Mouse (Mus musculus) limb, embryonic 15.5 days (tissue): ENCODE measurements around the gene Xlr3a. TPM values are rescaled to one million over a fixed set of nuclear protein-coding genes. Genes with fewer than 3 reads are reported as not detected.
A peak's percentile ranks its signal among the peaks of the same experiment; 100 is the strongest.
"Not testable (repeated sequence)": the region's sequence is repeated elsewhere in the genome, so short reads cannot be mapped to it uniquely, and the experiment has no call there.

Experiments
- ATAC-seq: fragments of 200-750 bp; cut with Nextera tagmentation; 2 replicates; pipeline ENCODE4 v1.8.0; 2017; ENCODE audit warnings: low read depth, moderate TSS enrichment; ENCODE audit not compliant: insufficient number of reproducible peaks, low FRiP score, low TSS enrichment
- H3K27ac ChIP-seq: fragments of 300-500 bp; sonication (generic); 2 replicates; pipeline ENCODE4 v1.5.1; 2015; ENCODE audit warnings: moderate library complexity, mild to moderate bottlenecking, inconsistent platforms
- H3K27me3 ChIP-seq: fragments of 300-500 bp; sonication (generic); 2 replicates; pipeline ENCODE4 v1.6.1; 2015; ENCODE audit warnings: inconsistent platforms
- H3K36me3 ChIP-seq: fragments of 300-500 bp; sonication (generic); 2 replicates; pipeline ENCODE4 v1.6.1; 2015; ENCODE audit warnings: inconsistent platforms
- H3K4me1 ChIP-seq: fragments of 300-500 bp; sonication (generic); 2 replicates; pipeline ENCODE4 v1.6.1; 2015; ENCODE audit warnings: inconsistent platforms
- H3K4me2 ChIP-seq: fragments of 300-500 bp; sonication (generic); 2 replicates; pipeline ENCODE4 v1.6.1; 2015; ENCODE audit warnings: mild to moderate bottlenecking, inconsistent platforms
- H3K4me3 ChIP-seq: fragments of 300-500 bp; sonication (generic); 2 replicates; pipeline ENCODE4 v1.5.1; 2015; ENCODE audit warnings: mild to moderate bottlenecking, inconsistent platforms
- H3K9ac ChIP-seq: fragments of 300-500 bp; sonication (generic); 2 replicates; pipeline ENCODE4 v1.6.1; 2015; ENCODE audit warnings: inconsistent platforms
- H3K9me3 ChIP-seq: fragments of 300-500 bp; sonication (generic); 2 replicates; pipeline ENCODE4 v1.6.1; 2016; ENCODE audit warnings: inconsistent platforms
- WGBS: fragments of 180-500 bp; shearing (Covaris S2); methylation state at CpG from one replicate; pipeline ENCODE4 v1.1.7; 2015; 5-methylcytosine and 5-hydroxymethylcytosine counted together
- polyA plus RNA-seq: library from polyadenylated mRNA; unstranded; fragments of >200 nt; fragmentation: Nextera tagmentation; extraction: Ambion mirVana; gene quantifications from 2 replicates; pipeline ENCODE4 v1.2.1, GENCODE M21; 2015

Gene Xlr3a
- polyA plus RNA-seq, result 2.1 and 2.5 TPM in 2 replicates

DNA sequence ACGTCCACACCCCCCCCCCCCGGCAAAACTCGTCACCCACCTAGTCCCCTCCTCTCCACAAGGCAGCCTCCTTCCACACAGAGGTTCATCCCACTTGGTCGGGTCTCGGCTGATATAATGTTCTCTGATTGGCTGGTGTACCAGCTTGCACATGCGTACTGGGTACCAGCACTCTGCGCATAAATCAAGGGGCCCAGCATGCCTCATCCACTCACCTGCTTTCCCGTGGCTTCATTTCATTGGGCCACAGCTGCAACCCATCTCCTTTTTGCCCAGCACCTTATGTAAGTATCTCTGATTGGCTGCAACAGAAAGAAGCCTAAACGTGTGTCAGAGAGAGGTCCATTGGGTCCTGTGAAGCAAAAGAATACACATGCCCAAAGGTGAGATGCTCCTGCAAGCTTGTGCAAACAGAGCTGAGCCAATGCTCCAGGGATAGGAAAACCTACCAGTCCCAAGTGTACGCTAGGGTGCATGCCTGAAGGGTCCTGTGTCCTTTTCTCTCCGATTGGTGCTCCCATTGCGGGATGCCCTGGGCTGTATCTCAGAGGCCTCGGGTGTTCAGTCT is at the start of gene Xlr3a:
Gene Xlr3a (minus strand): TSS at position 155 of the 568 bp plus-strand sequence.
- WGBS, result 62% methylated on average over 13 of the region's 13 CpGs
- H3K4me1 ChIP-seq, H3K36me3 ChIP-seq, H3K9ac ChIP-seq, H3K27me3 ChIP-seq, H3K4me3 ChIP-seq, H3K9me3 ChIP-seq, H3K4me2 ChIP-seq, ATAC-seq, H3K27ac ChIP-seq: not testable (repeated sequence)

DNA sequence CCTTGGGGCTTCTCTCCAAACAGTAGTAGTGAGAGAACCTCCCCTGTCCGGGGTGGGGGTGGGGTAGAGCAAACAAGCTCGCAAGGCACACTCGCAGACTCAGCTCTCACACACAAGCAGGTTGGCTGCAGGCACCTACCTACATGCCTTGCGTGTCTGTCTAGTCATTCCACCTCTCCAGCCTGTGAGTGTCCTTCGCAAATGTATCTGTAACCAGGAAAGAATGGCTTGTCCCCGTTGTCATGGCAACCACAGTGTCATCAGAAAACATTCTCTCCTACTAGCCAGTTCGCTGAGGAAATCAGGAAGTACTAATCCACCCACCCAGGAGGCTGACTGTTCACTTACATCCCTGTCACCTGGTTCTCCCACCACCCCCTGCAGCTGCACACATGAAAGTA is 46.3 kb upstream of the Xlr3a start:
- not testable (repeated sequence) for H3K4me3 ChIP-seq, H3K9me3 ChIP-seq, H3K36me3 ChIP-seq, H3K9ac ChIP-seq, H3K4me1 ChIP-seq, H3K27ac ChIP-seq, H3K27me3 ChIP-seq, ATAC-seq, H3K4me2 ChIP-seq
- no CpG with 5 or more reads among the region's 7 CpGs for WGBS

DNA sequence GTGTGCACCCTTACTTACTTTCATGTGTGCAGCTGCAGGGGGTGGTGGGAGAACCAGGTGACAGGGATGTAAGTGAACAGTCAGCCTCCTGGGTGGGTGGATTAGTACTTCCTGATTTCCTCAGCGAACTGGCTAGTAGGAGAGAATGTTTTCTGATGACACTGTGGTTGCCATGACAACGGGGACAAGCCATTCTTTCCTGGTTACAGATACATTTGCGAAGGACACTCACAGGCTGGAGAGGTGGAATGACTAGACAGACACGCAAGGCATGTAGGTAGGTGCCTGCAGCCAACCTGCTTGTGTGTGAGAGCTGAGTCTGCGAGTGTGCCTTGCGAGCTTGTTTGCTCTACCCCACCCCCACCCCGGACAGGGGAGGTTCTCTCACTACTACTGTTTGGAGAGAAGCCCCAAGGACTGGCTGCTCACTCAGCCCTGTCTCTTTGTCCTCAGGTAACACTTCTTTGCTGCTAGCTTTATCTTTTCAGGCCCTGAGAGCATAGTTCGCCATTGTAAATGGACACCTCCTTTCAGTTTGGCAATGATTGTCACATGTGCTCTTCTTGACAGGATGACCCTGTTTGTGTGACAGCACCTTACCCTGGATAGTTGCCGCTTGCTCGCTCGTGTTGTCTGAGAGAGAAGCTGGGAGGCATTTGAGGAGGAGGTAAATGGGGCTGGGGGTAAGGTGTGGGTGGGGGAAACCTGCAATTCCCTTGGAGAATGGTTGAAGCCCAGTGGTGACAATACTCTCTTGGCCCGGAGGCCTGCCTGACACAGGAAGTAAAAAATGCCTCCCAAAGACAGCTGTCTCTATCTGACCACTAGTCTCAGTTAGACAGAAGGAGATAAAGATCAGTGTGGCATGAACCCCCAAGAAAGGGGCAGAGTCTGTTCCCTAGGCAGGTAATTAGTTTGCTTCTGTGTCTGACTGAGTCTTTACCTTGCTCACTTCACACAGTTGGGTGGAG is 26.2 kb upstream of the Xlr3a start:
- not testable (repeated sequence) for H3K27ac ChIP-seq, ATAC-seq, H3K4me2 ChIP-seq, H3K27me3 ChIP-seq, H3K4me1 ChIP-seq, H3K9ac ChIP-seq, H3K4me3 ChIP-seq, H3K36me3 ChIP-seq, H3K9me3 ChIP-seq
- no CpG with 5 or more reads among the region's 12 CpGs for WGBS

DNA sequence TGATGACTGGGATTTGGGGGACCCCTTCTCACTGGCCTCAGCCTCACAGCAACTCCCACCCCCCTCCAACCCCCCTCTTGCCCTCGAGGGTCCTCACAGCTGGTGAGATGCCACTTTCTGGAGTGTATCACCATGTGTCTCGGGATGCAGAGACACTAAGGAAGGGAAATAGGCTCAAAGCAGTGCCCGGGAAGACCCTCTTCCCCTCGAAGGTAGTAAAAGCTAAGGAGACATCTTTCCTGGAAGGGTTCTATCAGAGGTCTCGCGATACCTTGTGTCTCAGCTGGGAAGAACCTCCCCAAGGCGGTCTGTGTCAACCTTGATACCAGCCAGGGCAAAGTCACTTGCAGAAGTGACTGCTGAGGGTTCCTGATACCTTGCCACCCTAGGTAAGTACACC is 19.9 kb upstream of the Xlr3a start, which contains the start of gene Gm14685:
Gene Gm14685 (plus strand): TSS at position 301 of the 400 bp plus-strand sequence.
- not testable (repeated sequence) for H3K4me2 ChIP-seq, H3K4me1 ChIP-seq, H3K9me3 ChIP-seq, H3K4me3 ChIP-seq, ATAC-seq, H3K9ac ChIP-seq, H3K36me3 ChIP-seq, H3K27ac ChIP-seq, H3K27me3 ChIP-seq
- no CpG with 5 or more reads among the region's 7 CpGs for WGBS

DNA sequence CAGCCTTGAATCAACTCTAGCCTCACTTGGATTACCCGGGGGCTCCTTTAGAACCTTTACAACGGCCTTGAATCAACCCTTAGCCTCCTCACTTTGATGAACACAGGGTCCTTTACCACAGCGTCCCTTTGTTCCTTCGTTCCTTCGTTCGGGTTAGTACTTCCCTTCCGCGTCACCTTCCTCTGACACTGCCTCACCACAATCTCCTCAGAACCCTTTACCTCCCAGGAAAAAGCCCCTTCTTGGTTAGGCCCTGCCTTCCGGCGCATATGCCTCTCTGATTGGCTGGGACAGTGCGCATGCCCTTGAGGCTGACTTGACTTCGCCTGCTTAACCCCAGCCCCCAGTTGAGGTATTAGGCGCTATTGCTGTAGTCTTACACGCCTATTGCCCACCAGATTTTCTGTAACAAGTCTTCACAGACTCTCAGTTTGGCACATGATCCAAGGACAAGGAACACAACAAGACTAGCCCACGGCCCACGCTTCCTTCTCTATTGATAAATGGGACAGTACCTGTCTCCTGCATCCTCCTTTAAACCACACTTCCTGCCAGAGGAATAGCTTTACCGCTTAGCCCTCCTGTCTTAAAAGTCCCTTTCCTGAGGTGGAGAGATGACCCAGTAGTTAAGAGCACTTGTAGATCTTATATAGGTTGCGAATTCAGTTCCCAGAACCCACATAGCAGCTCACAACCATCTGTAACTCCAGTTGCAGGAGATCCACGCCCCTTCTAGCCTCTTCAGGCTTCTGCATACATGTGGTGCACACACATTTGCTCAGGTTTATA is 14.4 kb downstream of the Xlr3a start, which contains the start of gene Xlr4a:
Gene Xlr4a (minus strand): TSS at position 212 of the 789 bp plus-strand sequence.
- 84% methylated on average over 19 of the region's 19 CpGs for WGBS
- H3K4me3 ChIP-seq, H3K9ac ChIP-seq, H3K9me3 ChIP-seq, H3K4me1 ChIP-seq, ATAC-seq, H3K36me3 ChIP-seq, H3K4me2 ChIP-seq, H3K27me3 ChIP-seq, H3K27ac ChIP-seq: not testable (repeated sequence)

DNA sequence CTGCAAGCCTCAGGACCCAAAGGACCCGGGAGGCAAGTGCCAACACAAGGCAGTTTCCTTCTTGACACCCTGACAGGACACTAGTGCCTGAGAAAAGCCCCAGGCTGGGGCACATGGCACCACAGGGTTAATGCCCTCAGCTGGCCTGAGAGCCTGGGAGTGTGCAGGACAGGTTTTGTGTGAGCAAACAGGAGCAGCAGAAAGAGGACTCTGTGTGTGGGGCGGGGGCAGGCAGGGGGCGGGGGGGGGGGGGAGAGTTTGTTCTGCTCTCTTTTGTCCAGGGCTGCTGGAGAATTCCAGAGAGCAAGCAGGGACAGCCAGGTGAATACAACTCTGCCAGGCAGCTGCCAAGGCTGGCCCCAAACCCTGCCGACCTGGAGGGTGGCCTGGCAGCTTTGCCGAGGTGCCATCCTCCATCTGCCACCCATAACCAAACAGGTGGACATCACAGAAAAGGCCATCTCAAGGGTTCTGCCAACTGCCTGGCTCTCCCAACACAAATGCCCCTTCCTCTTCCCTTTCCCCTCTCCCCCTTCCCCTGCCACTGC is 30.1 kb downstream of the Xlr3a start:
- peaks cover 13% of the 10 kb centered on the region; the same call in 1 of the 2 replicates for H3K27me3 ChIP-seq
- not testable (repeated sequence) for H3K9me3 ChIP-seq, H3K9ac ChIP-seq, H3K4me2 ChIP-seq, H3K27ac ChIP-seq, H3K36me3 ChIP-seq, ATAC-seq, H3K4me3 ChIP-seq
- WGBS, result 40% methylated on average over 1 of the region's 5 CpGs
- peaks cover 10% of the 10 kb centered on the region; the same call in 1 of the 2 replicates for H3K4me1 ChIP-seq

DNA sequence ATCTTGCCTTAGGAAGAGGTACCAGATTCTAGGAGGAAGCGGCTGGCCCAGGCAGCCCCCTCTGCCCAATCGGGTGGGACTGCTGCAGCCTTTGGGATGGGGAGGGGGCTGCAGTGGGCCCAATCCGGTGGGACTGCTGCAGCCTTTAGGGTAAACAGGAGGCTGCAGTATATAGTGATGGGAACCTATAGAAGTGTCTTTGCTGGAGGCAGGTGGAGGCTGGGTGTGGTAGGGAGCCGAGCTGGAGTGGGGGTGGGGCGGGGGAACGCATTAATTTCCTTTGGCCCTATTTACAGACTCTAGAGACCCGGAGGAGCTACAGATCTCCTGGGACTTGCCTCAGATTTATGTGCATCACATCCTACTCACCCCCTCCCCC is 32.5 kb downstream of the Xlr3a start, which contains the start of gene Pnma3:
Gene Pnma3 (plus strand): TSS at position 373 of the 379 bp plus-strand sequence.
- 33% methylated on average over 7 of the region's 7 CpGs for WGBS
- no peak within 1 kb of the TSS for H3K9ac ChIP-seq
- H3K36me3 ChIP-seq, result no peaks in the 10 kb centered on the region
- H3K4me2 ChIP-seq, result peak within 1 kb of the TSS; percentile 38
- no peaks in the 10 kb centered on the region for H3K9me3 ChIP-seq
- ATAC-seq, result no peak
- H3K27ac ChIP-seq, result no peak within 1 kb of the TSS
- peak within 1 kb of the TSS; percentile 10; the same call in 1 of the 2 replicates for H3K4me3 ChIP-seq
- peaks cover 13% of the 10 kb centered on the region; the same call in 1 of the 2 replicates for H3K27me3 ChIP-seq
- H3K4me1 ChIP-seq, result peaks cover 10% of the 10 kb centered on the region; the same call in 1 of the 2 replicates

DNA sequence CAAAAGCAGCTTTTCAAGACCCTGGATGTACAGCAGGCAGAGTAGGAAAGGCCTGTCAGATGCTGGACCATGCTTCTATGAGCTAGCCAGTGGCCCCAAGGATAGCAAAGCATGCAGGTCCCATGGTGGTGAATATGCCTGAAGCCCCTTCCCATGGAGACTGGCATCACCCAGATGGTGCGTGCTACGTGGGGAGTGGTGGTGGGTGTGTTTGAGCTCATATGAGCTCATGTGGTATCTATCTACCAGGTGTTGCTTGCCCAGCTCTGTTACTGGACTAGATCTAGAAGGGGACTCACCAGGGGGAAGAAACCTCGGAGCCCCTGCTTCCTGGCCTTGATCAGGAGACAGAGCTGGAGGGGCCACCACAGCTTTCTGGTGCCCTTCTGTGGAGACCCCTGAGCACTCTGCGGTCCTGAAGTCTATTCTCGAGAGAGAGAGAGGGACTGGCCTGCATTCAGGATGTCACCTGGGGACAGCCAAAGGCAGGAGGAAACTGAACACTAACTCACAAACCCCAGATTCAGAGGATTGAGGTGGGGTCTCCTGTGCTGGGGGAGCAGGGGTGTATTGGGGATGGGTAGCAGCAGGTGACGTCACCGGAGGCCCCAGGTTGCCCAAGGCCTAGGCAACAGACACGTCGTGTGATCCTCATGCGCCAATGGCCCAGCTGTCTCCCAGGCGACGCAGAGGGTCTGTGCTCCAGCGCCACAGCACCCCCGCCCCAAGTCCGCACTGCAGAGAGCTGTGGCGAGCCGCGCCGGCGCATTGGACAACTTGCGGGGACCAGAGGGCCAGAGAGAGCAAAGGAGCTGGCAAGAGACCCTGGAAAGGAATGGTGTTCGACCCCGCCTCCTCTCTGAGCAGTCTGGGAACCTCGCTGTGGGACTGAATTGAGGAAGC is 33.1 kb downstream of the Xlr3a start:
- ATAC-seq, result no peak

DNA sequence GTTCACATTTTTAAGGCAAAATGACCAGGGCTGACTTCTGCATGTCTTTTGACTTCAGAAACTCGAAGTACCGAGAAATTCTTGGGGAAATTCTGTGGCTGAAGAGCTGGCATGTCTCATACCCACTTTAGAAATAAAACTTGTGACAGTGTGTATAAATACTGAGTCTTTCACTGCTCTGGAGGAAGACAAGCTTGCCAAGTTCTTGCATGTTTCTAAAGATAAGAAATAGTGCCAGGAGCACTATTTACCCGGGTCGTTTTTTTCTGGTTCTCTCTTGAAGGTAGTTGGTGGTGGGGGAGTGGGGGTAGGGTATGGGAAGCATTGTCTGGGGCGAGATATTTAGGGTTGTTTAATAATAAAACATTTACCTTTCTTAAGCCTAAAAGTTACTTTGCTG is 34.6 kb downstream of the Xlr3a start:
- H3K36me3 ChIP-seq, result no peaks in the 10 kb centered on the region
- H3K4me1 ChIP-seq, result peaks cover 10% of the 10 kb centered on the region; the same call in 1 of the 2 replicates
- 42% methylated on average over 5 of the region's 5 CpGs for WGBS
- no peaks in the 10 kb centered on the region for H3K9me3 ChIP-seq
- ATAC-seq, result no peak
- no peak overlapping the region for H3K4me2 ChIP-seq
- peaks cover 11% of the 10 kb centered on the region; the same call in 1 of the 2 replicates for H3K27me3 ChIP-seq
- H3K4me3 ChIP-seq, result no peak overlapping the region
- no peak overlapping the region for H3K9ac ChIP-seq
- H3K27ac ChIP-seq, result no peak overlapping the region

More for the DNA sequence above, 33.1 kb downstream of the Xlr3a start:
- H3K27me3 ChIP-seq, result peaks cover 13% of the 10 kb centered on the region; the same call in 1 of the 2 replicates
- no peaks in the 10 kb centered on the region for H3K36me3 ChIP-seq
- no peaks in the 10 kb centered on the region for H3K9me3 ChIP-seq
- H3K4me1 ChIP-seq, result peaks cover 10% of the 10 kb centered on the region; the same call in 1 of the 2 replicates
- peak overlapping the region; percentile 38 for H3K4me2 ChIP-seq
- peak overlapping the region; percentile 10; the same call in 1 of the 2 replicates for H3K4me3 ChIP-seq
- 38% methylated on average over 24 of the region's 24 CpGs for WGBS
- no peak overlapping the region for H3K27ac ChIP-seq
- H3K9ac ChIP-seq, result no peak overlapping the region

DNA sequence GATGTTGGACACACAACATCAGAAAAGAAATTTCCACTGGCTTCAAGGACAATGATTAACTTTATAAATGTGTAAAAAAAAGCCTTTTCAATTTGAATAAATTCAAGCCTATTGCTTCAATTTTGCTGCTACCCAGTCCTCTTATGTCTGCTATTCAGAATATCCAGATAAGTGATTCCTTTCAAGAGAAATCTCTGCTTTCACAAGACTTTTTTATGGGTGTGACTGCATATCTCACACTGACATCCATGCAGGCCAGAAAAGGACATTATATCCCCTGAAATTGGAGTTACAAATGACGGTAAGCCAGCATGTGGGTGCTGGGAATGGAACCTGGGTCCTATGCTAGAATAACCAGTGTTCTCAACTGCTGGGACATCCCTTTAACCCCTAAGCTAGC is 35.4 kb downstream of the Xlr3a start:
- H3K4me2 ChIP-seq, result no peak overlapping the region
- H3K4me3 ChIP-seq, result no peak overlapping the region
- peaks cover 11% of the 10 kb centered on the region; the same call in 1 of the 2 replicates for H3K27me3 ChIP-seq
- no peaks in the 10 kb centered on the region for H3K36me3 ChIP-seq
- ATAC-seq, result no peak
- 82% methylated on average over 1 of the region's 1 CpGs for WGBS
- H3K9me3 ChIP-seq, result no peaks in the 10 kb centered on the region
- H3K27ac ChIP-seq, result no peak overlapping the region
- peaks cover 10% of the 10 kb centered on the region; the same call in 1 of the 2 replicates for H3K4me1 ChIP-seq
- H3K9ac ChIP-seq, result no peak overlapping the region
